Mouse (Mus musculus) MEL (cell line): ENCODE results near the gene Dapk1.

ENCODE experiments used
- CHD2 ChIP-seq: IDR thresholded peaks from 2 replicates; pipeline ENCODE4 v1.6.1; 2011; ENCODE audit warnings: low read length, improper control_type of control experiment
- CTCF ChIP-seq, 3 experiments: IDR thresholded peaks in 2 of 3; conservative IDR thresholded peaks in 1 of 3; 2 replicates each; pipeline ENCODE4 v1.5.1; 2011 to 2012; ENCODE audit warnings: low read length in 3 of 3, low read depth in 2 of 3, mild to moderate bottlenecking in 2 of 3, improper control_type of control experiment in 1 of 3, inconsistent platforms in 1 of 3, mixed read lengths in 1 of 3, moderate library complexity in 1 of 3; ENCODE audit not compliant: control insufficient read depth in 1 of 3, insufficient read depth in 1 of 3, poor library complexity in 1 of 3, severe bottlenecking in 1 of 3
- GATA1 ChIP-seq: IDR thresholded peaks from 2 replicates; pipeline ENCODE4 v1.6.1; 2011; ENCODE audit warnings: low read depth, low read length, improper control_type of control experiment
- HCFC1 ChIP-seq: IDR thresholded peaks from 2 replicates; pipeline ENCODE4 v1.6.1; 2012; ENCODE audit warnings: low read depth, mild to moderate bottlenecking, inconsistent platforms, low read length, improper control_type of control experiment, moderate library complexity
- JUND ChIP-seq: IDR thresholded peaks from 2 replicates; pipeline ENCODE4 v1.6.1; 2011; ENCODE audit warnings: low read depth, mild to moderate bottlenecking, improper control_type of control experiment, low read length
- KAT2A ChIP-seq: conservative IDR thresholded peaks from 2 replicates; pipeline ENCODE4 v1.6.1; 2012; ENCODE audit warnings: low read depth, low read length, improper control_type of control experiment, inconsistent platforms
- POLR2A ChIP-seq, 2 experiments: IDR thresholded peaks; 2 replicates each; pipeline ENCODE4 v1.6.1; 2011 to 2012; ENCODE audit warnings: low read length in 2 of 2, mild to moderate bottlenecking in 2 of 2, control low read depth in 1 of 2, improper control_type of control experiment in 1 of 2, low read depth in 1 of 2, moderate library complexity in 1 of 2; ENCODE audit not compliant: control insufficient read depth in 1 of 2, insufficient read depth in 1 of 2, poor library complexity in 1 of 2
- POLR2AphosphoS5 ChIP-seq: IDR thresholded peaks from 2 replicates; pipeline ENCODE4 v1.6.1; 2012; ENCODE audit warnings: low read depth, borderline replicate concordance, mild to moderate bottlenecking, inconsistent platforms, low read length, moderate library complexity, mixed read lengths

- TF ChIP-seq POLR2A (IDR thresholded peaks at IDR 0.05; ENCODE audit: control insufficient read depth in 1 of 2, insufficient read depth in 1 of 2, low read depth in 1 of 2, low read length in 2 of 2, poor library complexity in 1 of 2) (no peak), POLR2AphosphoS5 (no peak), GATA1 (no peak), JUND (no peak), KAT2A (no peak), CTCF (IDR thresholded peaks at IDR 0.05 in 2 of 3, conservative IDR thresholded peaks at IDR 0.05 in 1 of 3; ENCODE audit: control insufficient read depth in 1 of 3, insufficient read depth in 1 of 3, low read depth in 2 of 3, low read length in 3 of 3, poor library complexity in 1 of 3, severe bottlenecking in 1 of 3) (no peak), CHD2 (no peak), HCFC1 (no peak)
Measured at GRCm38 (mm10) chr13:60664058-60664457, 62.3 kb downstream of the Dapk1 start.
